Mouse (Mus musculus) heart, adult 18-20 months (tissue): ENCODE data around the gene Spry2. TPM values are rescaled to one million over a fixed set of nuclear protein-coding genes. Genes with fewer than 3 reads are reported as not detected.

Experiments
- DNase-seq, 2 experiments: peaks; one replicate each; pipeline ENCODE4 v3.0.0; 2021 to 2022; ENCODE audit warnings: mixed read lengths in 1 of 2
- long read RNA-seq, 2 experiments: library from polyadenylated mRNA; stranded (forward); transcript quantifications; one replicate each; pipeline ENCODE4 v2.0.0; 2021
- total RNA-seq, 2 experiments: library from RNA; stranded (reverse); gene quantifications; 2 replicates each; pipeline ENCODE4 v1.2.3; 2021

Gene Spry2
- 10 to 100 TPM; 17.5 to 21.0 TPM for total RNA-seq
- long read RNA-seq, experiment 1 = 0 reads
- long read RNA-seq, experiment 2 = 0 reads

DNA sequence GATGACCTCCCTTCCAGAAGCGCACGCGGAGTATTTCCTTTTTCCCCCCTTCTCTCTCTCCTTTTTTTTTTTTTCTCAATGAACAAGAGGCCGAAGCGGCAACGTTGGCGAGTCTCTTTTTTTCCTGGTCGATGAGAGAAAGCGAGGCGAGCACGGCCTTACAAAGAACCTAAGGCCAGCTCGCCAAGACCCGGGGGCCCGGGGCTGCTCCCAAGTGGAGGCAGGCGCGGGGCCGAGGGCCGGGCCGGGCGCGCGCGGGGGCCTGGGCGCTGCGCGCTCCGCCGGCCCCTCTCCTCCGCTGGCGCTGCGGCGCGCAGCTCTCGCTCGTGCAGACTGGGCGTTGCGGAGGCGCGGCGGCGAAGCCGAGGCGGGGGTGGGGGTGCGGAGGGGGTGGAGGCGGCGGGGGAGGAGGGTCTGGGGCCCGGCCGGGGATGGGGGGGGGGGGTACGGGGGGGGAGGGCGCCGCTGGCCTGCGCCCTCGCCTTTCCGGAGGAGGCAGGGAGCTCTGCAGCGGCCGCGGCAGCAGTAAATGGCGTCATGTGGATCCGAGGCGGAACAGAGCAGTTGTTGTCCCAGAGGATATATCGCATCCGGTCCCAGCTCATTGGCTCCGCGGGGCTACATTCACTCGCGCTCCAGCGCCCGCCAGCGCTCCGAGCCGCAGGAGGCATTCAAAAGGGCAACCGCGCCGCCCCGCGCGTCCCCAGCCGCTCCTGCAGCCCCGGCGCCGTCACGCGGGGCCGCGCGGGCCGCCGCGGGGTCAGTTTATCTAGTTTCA is at the start of gene Spry2:
TSS of gene Spry2 (minus strand) at position 29 of the 778 bp plus-strand sequence.
- peak; percentile 92 to 97 for DNase-seq

DNA sequence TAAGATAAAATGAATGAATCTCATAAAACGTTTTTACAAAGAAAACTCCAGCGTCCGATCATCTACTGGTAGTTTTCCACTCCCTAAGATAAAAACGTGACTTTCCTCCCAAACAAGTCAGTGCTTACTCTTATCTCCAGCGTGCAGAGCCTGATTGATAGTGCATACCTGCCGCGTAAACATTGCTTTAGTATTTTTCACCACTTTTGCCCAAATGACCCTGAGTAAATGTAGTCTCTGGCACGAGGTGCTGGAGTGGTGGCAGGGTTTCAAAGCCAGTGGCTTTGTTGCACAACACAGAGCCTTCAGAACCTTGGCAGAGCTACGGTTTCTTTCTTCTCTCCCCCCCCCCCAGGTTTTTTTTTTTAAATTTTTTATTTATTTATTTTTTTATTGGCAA is 44.7 kb upstream of the Spry2 start:
- peak; percentile 47 to 54 for DNase-seq

- DNase-seq = no peak
Observed at GRCm38 (mm10) chr14:105926726-105927125, 30.1 kb upstream of the Spry2 start.

GRCm38 (mm10) chr14:105925305-105925704 is 28.7 kb upstream of the Spry2 start:
- no peak for DNase-seq

GRCm38 (mm10) chr14:105924712-105925111 is 28.1 kb upstream of the Spry2 start:
- peak in 1 of 2 experiments; percentile 36 for DNase-seq

DNA sequence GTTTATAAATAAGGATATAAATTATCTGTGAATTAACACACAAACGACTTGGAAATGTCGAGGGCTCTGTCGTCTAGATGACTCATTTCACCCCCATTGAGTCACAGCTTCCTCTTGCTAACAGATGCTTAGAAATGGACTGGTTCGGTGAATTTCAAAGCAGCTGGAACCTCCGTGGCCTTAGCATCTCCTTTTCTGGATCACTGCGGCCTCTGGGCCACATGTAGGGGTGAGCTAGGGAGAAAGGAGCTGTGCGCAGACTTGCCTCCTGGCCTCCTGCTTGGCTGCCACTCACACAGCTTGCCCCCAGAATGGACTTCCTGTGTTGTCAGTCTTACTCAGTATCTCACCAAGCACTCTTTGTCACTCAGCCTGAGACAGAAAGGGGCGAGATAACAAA is 26.3 kb upstream of the Spry2 start:
- DNase-seq = peak in 1 of 2 experiments; percentile 31

- DNase-seq = no peak
Observed at GRCm38 (mm10) chr14:105922427-105922826, 25.8 kb upstream of the Spry2 start.

- DNase-seq = no peak
Observed at GRCm38 (mm10) chr14:105921217-105921695, 24.6 kb upstream of the Spry2 start.

DNA sequence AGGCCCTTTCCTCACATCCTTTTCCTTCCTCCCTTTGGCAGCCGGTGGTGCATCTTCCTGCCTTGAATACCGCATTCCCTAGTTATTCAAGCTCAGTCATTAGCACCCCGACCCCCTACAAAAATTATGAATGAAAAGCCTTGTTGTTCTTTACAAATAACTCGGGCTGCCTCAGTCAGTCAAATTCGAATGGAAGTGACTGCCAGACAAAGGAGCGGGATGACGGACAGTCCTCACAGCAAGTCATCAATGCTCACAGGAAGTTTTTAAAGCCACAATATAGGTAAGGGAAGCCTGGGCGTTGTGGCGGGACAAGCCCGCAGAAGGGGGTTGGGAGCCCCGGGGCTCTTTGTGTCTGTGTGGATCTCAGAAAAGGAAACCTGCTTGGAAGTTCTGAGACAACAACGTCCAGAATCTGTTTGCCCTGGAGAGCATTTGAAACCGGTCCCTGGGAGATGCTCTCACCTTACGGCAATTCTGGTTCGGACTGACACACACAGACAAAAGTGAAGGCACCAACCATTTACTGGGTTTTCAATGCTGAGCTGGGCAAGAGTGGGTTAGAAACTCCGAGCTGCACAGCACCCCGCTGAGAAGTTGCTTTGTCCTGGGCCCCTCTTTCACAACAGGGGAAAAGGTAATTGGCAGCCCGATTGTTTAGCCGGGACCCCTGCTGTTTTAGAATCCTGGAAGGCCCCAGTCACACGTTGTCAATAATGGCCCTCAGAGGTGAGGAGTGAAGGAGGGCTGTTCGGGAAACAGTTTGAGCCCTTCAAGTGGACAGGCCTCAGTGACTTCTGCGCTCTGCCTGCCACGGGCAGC is 24.0 kb upstream of the Spry2 start:
- peak in 1 of 2 experiments; percentile 20 for DNase-seq

DNA sequence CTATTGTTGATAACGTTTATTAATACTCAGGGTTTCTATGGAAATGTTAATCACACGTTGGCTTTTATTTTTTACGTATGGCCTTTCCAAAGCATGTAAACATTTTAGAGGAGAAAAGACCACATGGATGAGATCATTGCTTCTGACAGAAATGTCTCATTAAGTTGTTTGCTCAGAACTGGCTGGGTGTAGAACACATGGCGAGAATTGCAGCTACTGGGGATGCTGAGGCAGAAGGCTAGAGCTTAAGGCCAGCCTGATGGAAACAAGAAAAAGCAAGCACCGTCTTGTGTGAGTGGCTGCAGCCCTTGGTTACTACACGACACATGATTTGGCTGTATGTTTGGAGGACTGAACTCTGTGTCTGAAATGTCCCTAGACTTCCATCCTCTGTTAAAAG is 10.6 kb upstream of the Spry2 start:
- DNase-seq = no peak

DNA sequence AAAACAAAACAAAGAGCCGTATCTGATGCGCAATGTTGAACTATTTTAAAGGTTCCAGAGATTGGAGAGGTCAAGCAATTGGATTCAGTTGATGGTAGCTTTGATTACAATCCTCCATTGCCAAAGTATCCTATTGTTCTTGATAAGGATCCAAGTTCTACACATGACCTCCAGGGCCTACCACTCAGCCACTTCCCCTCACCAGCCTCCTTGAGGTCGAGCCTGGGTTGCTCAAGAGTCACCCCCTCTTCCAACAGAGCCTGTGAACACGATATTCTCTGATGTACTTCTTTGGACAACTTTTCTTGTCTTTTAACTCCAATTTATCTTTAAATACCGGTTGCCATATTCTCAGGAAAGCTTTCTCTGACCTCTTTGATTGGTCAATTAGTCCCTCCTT is 9.3 kb upstream of the Spry2 start:
- DNase-seq = no peak

GRCm38 (mm10) chr14:105905509-105905908 is 8.9 kb upstream of the Spry2 start:
- DNase-seq = no peak

GRCm38 (mm10) chr14:105902807-105903206 is 6.2 kb upstream of the Spry2 start:
- DNase-seq = peak in 1 of 2 experiments; percentile 60

GRCm38 (mm10) chr14:105900841-105901240 is 4.2 kb upstream of the Spry2 start:
- no peak for DNase-seq

DNA sequence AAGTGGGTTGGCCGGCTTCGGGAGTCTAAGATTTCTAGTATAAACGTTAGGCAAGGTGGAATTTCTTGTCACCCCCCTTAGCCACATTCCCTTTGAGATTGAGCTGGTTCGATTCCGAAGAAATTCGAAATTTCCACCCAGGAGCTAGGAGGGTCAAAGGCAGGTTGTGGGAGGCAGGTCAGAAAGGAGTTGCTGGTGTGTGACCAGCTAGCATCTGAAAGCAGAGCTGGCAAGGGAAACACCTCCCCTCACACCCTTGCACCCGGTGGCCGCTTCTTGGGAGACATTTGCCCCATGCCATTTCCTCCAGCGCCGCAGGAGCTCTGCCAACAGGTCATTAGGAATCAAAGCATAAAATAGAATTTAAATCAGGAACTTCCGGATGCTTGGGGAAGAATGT is 2.5 kb upstream of the Spry2 start:
- no peak for DNase-seq

DNA sequence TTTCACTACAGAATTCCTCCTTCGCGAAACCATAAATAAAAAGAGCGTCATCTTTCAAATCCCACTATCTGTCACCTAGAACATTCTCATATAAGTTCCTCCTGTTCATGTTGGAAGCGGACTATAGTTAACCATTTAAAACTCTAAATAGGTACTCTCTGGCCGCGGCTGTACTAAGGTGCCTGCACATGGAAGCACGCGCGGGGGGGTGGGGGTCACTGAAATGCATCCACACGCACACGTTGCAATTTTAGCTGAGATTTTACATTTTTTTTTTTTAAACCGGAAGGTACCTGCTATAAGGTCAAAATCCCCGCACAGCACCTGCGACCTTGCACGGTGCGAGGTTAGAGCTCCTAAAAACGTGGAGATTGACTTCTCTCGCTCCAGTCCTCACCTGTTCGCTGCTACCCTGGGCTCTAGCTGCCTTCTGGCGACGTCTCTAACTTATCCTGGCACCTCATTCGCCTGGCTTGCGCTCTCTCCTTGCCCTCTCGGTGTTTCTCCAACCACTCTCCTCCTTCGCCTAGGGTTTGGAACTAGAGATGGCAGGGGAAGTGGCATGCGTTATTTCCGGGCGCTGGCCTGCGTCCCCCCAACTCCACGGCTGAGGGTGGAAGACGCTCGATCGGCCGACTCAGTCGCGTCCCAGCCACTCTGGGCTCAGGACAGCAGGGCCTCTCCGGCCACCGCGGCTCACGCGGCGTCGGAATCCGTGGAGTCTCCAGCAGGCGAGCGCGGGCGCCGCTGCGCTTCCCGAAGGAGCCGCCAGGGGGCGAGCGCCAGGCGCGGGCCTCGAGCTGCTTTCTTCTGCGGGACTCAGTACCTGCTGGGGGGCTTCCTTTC is 1.9 kb upstream of the Spry2 start:
- peak; percentile 91 to 93 for DNase-seq

- peak; percentile 72 to 82 for DNase-seq
Observed at GRCm38 (mm10) chr14:105897569-105898101, 1.0 kb upstream of the Spry2 start.

DNA sequence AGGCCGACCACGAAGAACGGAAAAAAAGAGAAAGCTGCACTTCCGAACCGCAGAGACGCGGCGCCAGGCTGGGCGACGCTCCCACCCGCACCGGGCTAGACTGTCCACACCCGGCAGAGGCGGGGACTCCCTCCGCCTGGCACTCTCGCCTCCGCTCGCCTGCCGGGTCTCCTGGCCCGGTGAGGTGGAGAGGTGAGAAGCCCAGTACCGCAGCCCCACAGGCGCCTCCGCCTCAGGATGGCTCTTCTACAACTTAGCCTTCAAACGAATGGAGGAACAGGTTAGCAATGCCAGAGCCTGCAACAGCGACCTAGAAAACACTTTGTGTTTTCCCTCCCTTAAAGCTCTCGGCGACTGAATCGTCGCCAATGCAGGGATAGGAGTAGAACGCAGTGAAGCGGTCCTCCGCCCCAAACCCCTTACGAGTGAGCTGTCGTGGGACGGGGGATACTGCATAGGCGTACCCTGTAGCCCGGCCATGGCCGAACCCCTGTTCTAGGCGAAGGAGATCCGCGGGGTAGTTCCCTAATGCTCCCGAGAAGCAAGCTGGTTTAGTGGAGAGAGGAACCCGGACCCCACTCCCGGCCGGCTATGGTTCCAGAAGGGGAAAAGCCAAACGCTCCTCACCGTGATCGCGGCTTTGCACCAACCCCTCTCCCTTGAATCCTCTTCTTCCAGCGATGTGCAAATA is 513 bp downstream of the Spry2 start:
- peak; percentile 62 to 79 for DNase-seq

- DNase-seq = peak; percentile 53 to 76
Observed at GRCm38 (mm10) chr14:105894971-105895873, 1.4 kb downstream of the Spry2 start.

GRCm38 (mm10) chr14:105893623-105893995 is 3.0 kb downstream of the Spry2 start:
- peak in 1 of 2 experiments; percentile 35 for DNase-seq
